Mouse (Mus musculus): ENCODE measurements around the gene Tsen34. TPM values are rescaled to one million over a fixed set of nuclear protein-coding genes. Genes with fewer than 3 reads are reported as not detected.

The Tsen34 gene
- total RNA-seq, 1 experiment = 90.2 TPM

Other genes with a start within 250 kb of the Tsen34 start
- 0.85 and 1.6 TPM in 2 replicates for gene Tarm1, start 190.2 kb upstream of the Tsen34 start, total RNA-seq (2012; rRNA removed)
- gene Oscar, start 76.7 kb upstream of the Tsen34 start, total RNA-seq (2012; rRNA removed) = 0.13 and 0.26 TPM in 2 replicates
- gene Ndufa3, start 75.5 kb upstream of the Tsen34 start, total RNA-seq (2012; rRNA removed) = 236 and 303 TPM in 2 replicates
- 25.4 and 29.1 TPM in 2 replicates for gene Tfpt, start 62.9 kb upstream of the Tsen34 start, total RNA-seq (2012; rRNA removed)
- gene Prpf31, start 62.9 kb upstream of the Tsen34 start, total RNA-seq (2012; rRNA removed) = 109 and 137 TPM in 2 replicates
- gene Cnot3, start 47.6 kb upstream of the Tsen34 start, total RNA-seq (2012; rRNA removed) = 47.3 and 54.4 TPM in 2 replicates
- 4.5 and 5.7 TPM in 2 replicates for gene Leng1, start 27.0 kb upstream of the Tsen34 start, total RNA-seq (2012; rRNA removed)
- gene Tmc4, start 15.3 kb upstream of the Tsen34 start, total RNA-seq (2012; rRNA removed) = 2.9 and 5.3 TPM in 2 replicates
- gene Mboat7, start 660 bp downstream of the Tsen34 start, total RNA-seq (2012; rRNA removed) = 34.4 and 55.9 TPM in 2 replicates
- 2,173 and 2,308 TPM in 2 replicates for gene Rps9, start 11.1 kb downstream of the Tsen34 start, total RNA-seq (2012; rRNA removed)
- gene Pirb, start 27.5 kb downstream of the Tsen34 start, total RNA-seq (2012; rRNA removed) = 0.09 TPM in 1 of 2 replicates, not detected in the other
- not detected in 2 replicates for gene Gm15448, start 132.8 kb downstream of the Tsen34 start, total RNA-seq (2012; rRNA removed)
- gene Pira2, start 152.2 kb downstream of the Tsen34 start, total RNA-seq (2012; rRNA removed) = not detected in 2 replicates
- not detected in 2 replicates for gene Gm14548, start 205.3 kb downstream of the Tsen34 start, total RNA-seq (2012; rRNA removed)
- gene Lilra6, start 222.6 kb downstream of the Tsen34 start, total RNA-seq (2012; rRNA removed) = not detected in 2 replicates

All from ES-E14 (cell line).